Comparison of ENCODE assay signal across 19 mouse cellular contexts in genomic region chr16:44487194-44487593, GRCm38 (mm10).
DNase-seq lines count a peak whose midpoint lies in the region; ATAC-seq and TF ChIP-seq lines count a peak whose summit lies in the region.
"Had no signal": no experiment of that assay in that cellular context is flagged by ENCODE, and none has a peak within 500 bp of the region (broad histone marks: within the 10 kb centered on the region; RNA-seq: fewer than 3 reads in every experiment).

No protein-coding gene starts in this region.

- TF ChIP-seq CTCF in hindbrain, postnatal 0 days (IDR thresholded peaks at IDR 0.05; ENCODE audit: low read depth) = no peak

- no peaks in the 10 kb centered on the region for H3K27me3 ChIP-seq in hindbrain, embryonic 12.5 days
- H3K27me3 ChIP-seq in hindbrain, embryonic 16.5 days (replicated peaks; ENCODE audit: control insufficient read depth, insufficient read depth, low read length) = no peaks in the 10 kb centered on the region; the same call in 1 of the 2 replicates
- no peaks in the 10 kb centered on the region for H3K27me3 ChIP-seq in hindbrain, postnatal 0 days (ENCODE audit: insufficient read depth, low read length)
- H3K27me3 ChIP-seq: CH12.LX; embryonic facial prominence, embryonic 15.5 days; stomach, embryonic 15.5 days had no signal

- no peaks in the 10 kb centered on the region for H3K9me3 ChIP-seq in hindbrain, embryonic 12.5 days (replicated peaks)
- H3K9me3 ChIP-seq in hindbrain, embryonic 16.5 days (ENCODE audit: control insufficient read depth, low read length) = no peaks in the 10 kb centered on the region
- H3K9me3 ChIP-seq in hindbrain, postnatal 0 days (ENCODE audit: low read length) = no peaks in the 10 kb centered on the region
- H3K9me3 ChIP-seq: embryonic facial prominence, embryonic 15.5 days; heart, embryonic 13.5 days; stomach, embryonic 15.5 days had no signal

- H3K27ac ChIP-seq in hindbrain, embryonic 12.5 days = peak overlapping the region; percentile 41; the same call in 1 of the 2 replicates
- H3K27ac ChIP-seq in hindbrain, embryonic 16.5 days (ENCODE audit: low read depth, low read length) = no peak overlapping the region
- peak overlapping the region; percentile 26; the same call in 1 of the 2 replicates for H3K27ac ChIP-seq in hindbrain, postnatal 0 days
- H3K27ac ChIP-seq: heart, embryonic 13.5 days; stomach, embryonic 15.5 days had no signal

- no peak overlapping the region for H3K9ac ChIP-seq in hindbrain, embryonic 12.5 days
- H3K9ac ChIP-seq in hindbrain, embryonic 16.5 days (ENCODE audit: low read depth, low read length) = no peak overlapping the region
- no peak overlapping the region for H3K9ac ChIP-seq in hindbrain, postnatal 0 days (replicated peaks; ENCODE audit: low read length)
- H3K9ac ChIP-seq: embryonic facial prominence, embryonic 15.5 days; heart, embryonic 13.5 days; stomach, embryonic 15.5 days had no signal

- H3K4me2 ChIP-seq in hindbrain, embryonic 12.5 days (replicated peaks) = no peak overlapping the region
- no peak overlapping the region for H3K4me2 ChIP-seq in hindbrain, embryonic 16.5 days (ENCODE audit: low read length)
- H3K4me2 ChIP-seq in hindbrain, postnatal 0 days (ENCODE audit: low read depth, low read length) = no peak overlapping the region
- H3K4me2 ChIP-seq: embryonic facial prominence, embryonic 15.5 days; heart, embryonic 13.5 days; stomach, embryonic 15.5 days had no signal

- H3K4me3 ChIP-seq in hindbrain, embryonic 12.5 days = no peak overlapping the region
- no peak overlapping the region for H3K4me3 ChIP-seq in hindbrain, embryonic 16.5 days (ENCODE audit: low read length)
- no peak overlapping the region for H3K4me3 ChIP-seq in hindbrain, postnatal 0 days (ENCODE audit: low read length)
- H3K4me3 ChIP-seq: embryonic facial prominence, embryonic 15.5 days; heart, embryonic 13.5 days; myocyte; stomach, embryonic 15.5 days had no signal

- peak; percentile 13 for DNase-seq in cerebellum, adult 8-10 months
- DNase-seq in cerebellum, adult 11-12 months = no peak
- peak; percentile 91 for DNase-seq in R1 (ENCODE audit: low read depth, low spot score)
- DNase-seq in hindbrain, postnatal 0 days (ENCODE audit: low spot score) = no peak
- no peak for DNase-seq in ovary, postnatal 10 days (ENCODE audit: low spot score)
- DNase-seq: gastrocnemius, postnatal 25 days; kidney, adult 18-20 months; kidney, postnatal 36 days; lung, adult 2 months; spleen, adult 18-20 months; thymus, postnatal 14 days had no signal

- ATAC-seq in hindbrain, embryonic 12.5 days (ENCODE audit: low FRiP score) = 0 out of 2 replicates have a peak, but pooled peaks have one; percentile 11
- ATAC-seq in hindbrain, embryonic 16.5 days = no peak
- no peak for ATAC-seq in hindbrain, postnatal 0 days
- ATAC-seq in granulocyte monocyte progenitor cell, adult 5-6 weeks (replicated peaks; ENCODE audit: poor library complexity, severe bottlenecking) = no peak

- H3K4me1 ChIP-seq in hindbrain, embryonic 12.5 days = peaks cover 21% of the 10 kb centered on the region
- no peaks in the 10 kb centered on the region for H3K4me1 ChIP-seq in hindbrain, embryonic 16.5 days (ENCODE audit: control insufficient read depth, insufficient read depth, low read depth, low read length)
- H3K4me1 ChIP-seq in hindbrain, postnatal 0 days (ENCODE audit: insufficient read depth, low read length) = 0 out of 2 replicates have a peak, but pooled peaks cover 8% of the 10 kb centered on the region
- H3K4me1 ChIP-seq: heart, embryonic 13.5 days had no signal

- 77% methylated on average over 13 of the region's 13 CpGs for WGBS in hindbrain, embryonic 12.5 days
- WGBS in hindbrain, embryonic 16.5 days = 52% methylated on average over 13 of the region's 13 CpGs
- WGBS in hindbrain, postnatal 0 days = 56% methylated on average over 13 of the region's 13 CpGs

- peaks cover 66% of the 10 kb centered on the region for H3K36me3 ChIP-seq in hindbrain, embryonic 12.5 days
- no peaks in the 10 kb centered on the region; the same call in 1 of the 2 replicates for H3K36me3 ChIP-seq in hindbrain, embryonic 16.5 days (ENCODE audit: control insufficient read depth, insufficient read depth, low read length)
- H3K36me3 ChIP-seq in hindbrain, postnatal 0 days (ENCODE audit: insufficient read depth, low read length) = peaks cover 34% of the 10 kb centered on the region

Comparison
In these comparisons a context has a peak if more than half of its experiments do, and no peak if none do; other contexts are left out.
1. DNase-seq: peak in cerebellum, adult 8-10 months (single experiment) and R1 (single experiment); none in cerebellum, adult 11-12 months (single experiment), hindbrain, postnatal 0 days (single experiment) and ovary, postnatal 10 days (single experiment).